Mouse (Mus musculus) E14TG2a.4 (cell line): Measurements from ENCODE around the gene Cadm2.

Experiments
- H3K27me3 ChIP-seq: 2 replicates; pipeline ENCODE4 v1.6.1; 2014; ENCODE audit warnings: low read length, control low read depth; ENCODE audit not compliant: insufficient read depth
- H3K36me3 ChIP-seq: 2 replicates; pipeline ENCODE4 v1.6.1; 2014; ENCODE audit warnings: low read length, control low read depth; ENCODE audit not compliant: insufficient read depth
- H3K4me1 ChIP-seq: replicated peaks from 2 replicates; pipeline ENCODE4 v1.6.1; 2014; ENCODE audit warnings: low read depth, low read length, control low read depth
- H3K4me3 ChIP-seq: replicated peaks from 2 replicates; pipeline ENCODE4 v1.5.1; 2014; ENCODE audit warnings: mild to moderate bottlenecking, low read length
- H3K9me3 ChIP-seq: 2 replicates; pipeline ENCODE4 v1.6.1; 2014; ENCODE audit warnings: low read length, control low read depth
- CTCF ChIP-seq: conservative IDR thresholded peaks from 2 replicates; pipeline ENCODE4 v1.5.1; 2014; ENCODE audit warnings: low read length
- NANOG ChIP-seq: IDR thresholded peaks from 2 replicates; pipeline ENCODE4 v1.6.1; 2014; ENCODE audit warnings: borderline replicate concordance, low read length, mixed read lengths
- POU5F1 ChIP-seq: IDR thresholded peaks from 2 replicates; pipeline ENCODE4 v1.6.1; 2014; ENCODE audit warnings: low read length, borderline replicate concordance

Cadm2 gene

GRCm38 (mm10) chr16:67613876-67614275 lies 6.8 kb downstream of the Cadm2 start:
- Histone ChIP-seq H3K9me3 (no peaks in the 10 kb centered on the region), H3K36me3 (no peaks in the 10 kb centered on the region), H3K4me3 (no peak overlapping the region), H3K4me1 (peaks cover 2% of the 10 kb centered on the region), H3K27me3 (peaks cover 20% of the 10 kb centered on the region)
- TF ChIP-seq NANOG (no peak), POU5F1 (no peak), CTCF (no peak)

GRCm38 (mm10) chr16:67610904-67611681 lies 9.6 kb downstream of the Cadm2 start:
- H3K9me3 ChIP-seq, result no peaks in the 10 kb centered on the region
- H3K36me3 ChIP-seq, result no peaks in the 10 kb centered on the region
- no peak overlapping the region for H3K4me3 ChIP-seq
- H3K4me1 ChIP-seq, result no peaks in the 10 kb centered on the region
- TF ChIP-seq CTCF (no peak), NANOG (no peak), POU5F1 (no peak)
- H3K27me3 ChIP-seq, result peaks cover 2% of the 10 kb centered on the region; the same call in 1 of the 2 replicates

- Histone ChIP-seq H3K4me3 (no peak overlapping the region), H3K36me3 (no peaks in the 10 kb centered on the region)
- TF ChIP-seq CTCF, result no peak
- no peak for TF ChIP-seq POU5F1
- no peak for TF ChIP-seq NANOG
Measured at GRCm38 (mm10) chr16:67609116-67609515, 11.6 kb downstream of the Cadm2 start.

DNA sequence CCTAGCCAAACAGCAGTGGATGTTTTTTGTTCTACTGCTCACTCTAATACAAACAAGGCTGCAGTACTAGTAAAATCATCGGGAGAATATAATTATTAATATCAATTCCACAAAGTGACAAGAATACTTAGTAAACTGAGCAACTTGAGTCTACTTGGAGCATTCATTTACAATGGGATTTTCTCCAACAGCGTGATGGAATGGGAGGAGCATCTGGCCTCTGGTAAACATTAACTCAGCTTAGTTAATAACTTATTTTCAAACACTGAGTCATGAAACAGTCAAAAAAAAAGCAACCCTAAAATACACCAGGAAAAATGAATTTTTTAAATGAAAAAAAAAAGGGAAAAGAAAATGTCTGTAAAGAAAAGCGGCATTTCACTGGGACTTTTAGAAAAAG lies 12.2 kb downstream of the Cadm2 start:
- Histone ChIP-seq H3K4me3 (no peak overlapping the region), H3K36me3 (no peaks in the 10 kb centered on the region), H3K9me3 (no peaks in the 10 kb centered on the region), H3K4me1 (no peaks in the 10 kb centered on the region), H3K27me3 (no peaks in the 10 kb centered on the region)
- no peak for TF ChIP-seq CTCF
- TF ChIP-seq POU5F1, result no peak
- TF ChIP-seq NANOG, result no peak

More at GRCm38 (mm10) chr16:67609116-67609515, 11.6 kb downstream of the Cadm2 start:
- Histone ChIP-seq H3K4me1 (no peaks in the 10 kb centered on the region), H3K27me3 (no peaks in the 10 kb centered on the region), H3K9me3 (no peaks in the 10 kb centered on the region)

DNA sequence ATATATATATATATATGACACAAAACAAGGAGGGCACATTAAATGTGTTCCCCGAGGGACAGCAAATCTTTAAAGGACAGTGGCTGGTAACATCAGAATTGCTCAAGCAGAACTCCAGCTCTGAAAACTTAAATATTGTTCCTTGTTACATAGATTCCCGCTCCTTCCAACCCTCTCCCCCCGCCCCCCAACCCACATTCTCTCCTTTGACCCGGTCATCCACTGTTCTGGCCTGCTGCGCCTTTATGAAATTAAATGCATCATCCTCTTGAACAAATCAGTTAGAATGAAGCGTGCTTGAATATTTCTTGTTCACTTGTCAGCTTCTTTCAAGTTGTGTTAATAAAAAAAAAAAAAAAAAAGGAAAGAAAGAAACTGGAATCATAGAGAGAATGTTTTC lies 15.0 kb downstream of the Cadm2 start:
- H3K36me3 ChIP-seq, result no peaks in the 10 kb centered on the region
- no peaks in the 10 kb centered on the region for H3K27me3 ChIP-seq
- no peak overlapping the region for H3K4me3 ChIP-seq
- TF ChIP-seq POU5F1 (no peak), CTCF (no peak), NANOG (no peak)
- no peaks in the 10 kb centered on the region for H3K9me3 ChIP-seq
- no peaks in the 10 kb centered on the region for H3K4me1 ChIP-seq

GRCm38 (mm10) chr16:67599981-67600380 lies 20.7 kb downstream of the Cadm2 start:
- H3K4me1 ChIP-seq, result no peaks in the 10 kb centered on the region
- TF ChIP-seq CTCF (no peak), POU5F1 (no peak), NANOG (no peak)

DNA sequence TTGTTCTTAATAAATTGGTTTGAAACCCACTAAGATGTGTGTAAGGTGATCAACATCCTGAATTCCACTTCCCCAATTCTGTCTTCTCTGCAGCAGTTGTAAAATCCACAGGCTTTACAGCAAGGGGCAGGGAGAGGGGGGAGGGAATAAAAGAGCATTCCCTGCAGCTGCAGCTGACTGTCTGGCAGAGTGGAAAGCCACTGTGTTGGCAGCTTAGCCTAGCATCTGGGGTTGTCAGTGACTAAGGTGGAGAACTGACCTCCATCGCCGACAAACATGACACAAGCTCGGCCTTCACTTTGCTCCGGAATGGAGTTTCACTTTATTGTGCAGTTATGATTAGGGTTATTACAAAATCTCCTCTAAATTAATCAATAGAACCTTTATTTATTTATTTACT lies 21.9 kb downstream of the Cadm2 start:
- H3K9me3 ChIP-seq, result no peaks in the 10 kb centered on the region
- TF ChIP-seq NANOG (no peak), POU5F1 (no peak), CTCF (no peak)
- H3K27me3 ChIP-seq, result no peaks in the 10 kb centered on the region
- H3K36me3 ChIP-seq, result no peaks in the 10 kb centered on the region
- H3K4me1 ChIP-seq, result no peaks in the 10 kb centered on the region
- H3K4me3 ChIP-seq, result no peak overlapping the region

More at GRCm38 (mm10) chr16:67599981-67600380, 20.7 kb downstream of the Cadm2 start:
- H3K4me3 ChIP-seq, result no peak overlapping the region
- no peaks in the 10 kb centered on the region for H3K9me3 ChIP-seq
- no peaks in the 10 kb centered on the region for H3K27me3 ChIP-seq
- H3K36me3 ChIP-seq, result no peaks in the 10 kb centered on the region

GRCm38 (mm10) chr16:67591015-67591414 lies 29.7 kb downstream of the Cadm2 start:
- no peaks in the 10 kb centered on the region for H3K36me3 ChIP-seq
- no peak for TF ChIP-seq NANOG
- TF ChIP-seq CTCF, result no peak
- no peak for TF ChIP-seq POU5F1

DNA sequence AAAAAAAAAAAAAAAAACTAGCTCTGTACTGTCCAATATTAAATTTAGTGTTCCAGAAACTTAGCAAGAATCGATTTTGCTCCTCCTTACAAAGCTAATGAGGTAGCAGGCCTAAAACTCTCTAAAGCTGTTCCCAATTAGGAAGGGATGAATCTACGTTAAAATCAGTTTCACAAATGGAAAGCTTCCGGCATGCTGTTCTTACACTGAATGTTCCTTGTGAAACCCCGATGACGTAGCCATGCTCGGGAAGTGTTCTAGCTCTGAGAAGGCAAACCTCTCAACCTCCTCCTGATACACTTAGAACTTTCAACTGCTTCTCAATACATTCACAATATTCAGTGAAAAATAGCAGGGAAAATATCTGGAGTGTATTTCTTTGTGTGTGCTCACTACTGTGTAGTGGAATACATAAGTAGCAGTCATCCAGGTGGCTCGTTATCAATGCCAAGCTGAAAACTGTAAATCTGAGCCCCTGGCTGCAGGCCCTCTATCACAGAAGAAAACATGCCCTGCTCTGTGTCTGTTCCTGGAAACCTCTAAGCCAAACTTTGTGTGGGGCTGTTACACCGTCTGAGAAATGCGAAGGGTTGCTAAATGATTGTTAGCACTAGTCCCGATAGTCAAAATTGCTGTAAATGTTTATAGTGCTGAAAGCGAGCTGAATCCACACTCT lies 41.7 kb downstream of the Cadm2 start:
- Histone ChIP-seq H3K4me1 (no peaks in the 10 kb centered on the region), H3K36me3 (no peaks in the 10 kb centered on the region), H3K9me3 (no peaks in the 10 kb centered on the region), H3K27me3 (no peaks in the 10 kb centered on the region), H3K4me3 (no peak overlapping the region)
- TF ChIP-seq CTCF, result no peak
- TF ChIP-seq POU5F1, result no peak
- no peak for TF ChIP-seq NANOG

More at GRCm38 (mm10) chr16:67591015-67591414, 29.7 kb downstream of the Cadm2 start:
- H3K9me3 ChIP-seq, result no peaks in the 10 kb centered on the region
- no peak overlapping the region for H3K4me3 ChIP-seq
- no peaks in the 10 kb centered on the region for H3K4me1 ChIP-seq
- no peaks in the 10 kb centered on the region for H3K27me3 ChIP-seq
